Mouse (Mus musculus) ES-CJ7 (cell line): ENCODE measurements around the gene Tas1r2.

Source experiments
- DNase-seq: peaks from one replicate; pipeline ENCODE4 v3.0.0; 2011; ENCODE audit warnings: low read depth, low spot score

Gene Tas1r2

GRCm38 (mm10) chr4:139705986-139706385 is 52.6 kb downstream of the Tas1r2 start:
- DNase-seq = no peak

GRCm38 (mm10) chr4:139710467-139711334 is 57.4 kb downstream of the Tas1r2 start:
- DNase-seq = no peak

GRCm38 (mm10) chr4:139715241-139715932 is 62.0 kb downstream of the Tas1r2 start:
- DNase-seq = no peak

GRCm38 (mm10) chr4:139716477-139717169 is 63.3 kb downstream of the Tas1r2 start:
- no peak for DNase-seq

- DNase-seq = no peak
These were observed 65.6 kb downstream of the Tas1r2 start for GRCm38 (mm10) chr4:139718978-139719377.
